Mouse (Mus musculus) small intestine, adult 10 weeks (tissue): ENCODE measurements around the gene Gm15448. TPM values are rescaled to one million over a fixed set of nuclear protein-coding genes. Genes with fewer than 3 reads are reported as not detected.

Source experiments
- polyA plus RNA-seq: library from polyadenylated mRNA; stranded (reverse); fragments of 350-450 nt; fragmentation: Illumina TruSeq; extraction: RNeasy Lipid Tissue Mini Kit (QIAGEN cat#74804); gene quantifications from one replicate; pipeline ENCODE4 v1.2.3, GENCODE M21; 2014; ENCODE audit warnings: low replicate concordance

Gene Gm15448
- not detected for polyA plus RNA-seq

DNA sequence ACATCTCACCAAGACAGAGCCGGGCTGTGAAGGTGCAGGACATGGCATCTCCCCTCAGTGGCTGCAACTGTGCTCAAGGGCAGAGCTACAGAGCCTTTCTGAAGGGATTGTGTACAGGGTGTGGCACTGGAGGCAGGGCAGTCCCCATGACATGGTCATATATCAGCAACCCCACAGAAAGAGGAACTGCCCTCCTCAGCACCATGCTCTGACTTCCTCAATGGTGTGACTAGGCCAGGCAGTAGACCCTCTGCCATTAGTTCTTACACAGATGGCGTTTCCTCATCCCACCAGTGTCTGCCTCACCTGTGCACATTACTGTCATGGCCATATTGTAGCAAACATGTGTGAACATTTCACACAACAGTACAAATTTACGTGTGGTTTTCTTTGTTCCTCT, at the start of gene Gm15448:
Gene Gm15448 (minus strand): TSS at position 89 of the 400 bp plus-strand sequence.

DNA sequence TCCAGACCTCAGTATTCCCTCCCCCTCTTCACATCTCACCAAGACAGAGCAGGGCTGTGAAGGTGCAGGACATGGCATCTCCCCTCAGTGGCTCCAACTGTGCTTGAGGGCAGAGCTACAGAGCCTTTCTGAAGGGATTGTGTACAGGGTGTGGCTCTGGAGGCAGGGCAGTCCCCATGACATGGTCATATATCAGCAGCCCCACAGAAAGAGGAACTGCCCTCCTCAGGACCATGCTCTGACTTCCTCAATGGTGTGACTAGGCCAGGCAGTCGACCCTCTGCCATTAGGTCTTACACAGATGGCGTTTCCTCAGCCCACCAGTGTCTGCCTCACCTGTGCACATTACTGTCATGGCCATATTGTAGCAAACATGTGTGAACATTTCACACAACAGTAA, 19.5 kb upstream of the Gm15448 start, which contains the start of gene Pira2:
Gene Pira2 (minus strand): TSS at position 101 of the 400 bp plus-strand sequence.

Other genes starting within 250 kb of the Gm15448 start
- not detected for gene Oscar, start 209.5 kb downstream of the Gm15448 start, polyA plus RNA-seq
- 9.0 TPM for gene Ndufa3, start 208.3 kb downstream of the Gm15448 start, polyA plus RNA-seq
- gene Tfpt, start 195.8 kb downstream of the Gm15448 start, polyA plus RNA-seq: not detected
- 9.5 TPM for gene Prpf31, start 195.7 kb downstream of the Gm15448 start, polyA plus RNA-seq
- 6.9 TPM for gene Cnot3, start 180.4 kb downstream of the Gm15448 start, polyA plus RNA-seq
- gene Leng1, start 159.8 kb downstream of the Gm15448 start, polyA plus RNA-seq: 5.8 TPM
- gene Tmc4, start 148.1 kb downstream of the Gm15448 start, polyA plus RNA-seq: 95.7 TPM
- gene Tsen34, start 132.8 kb downstream of the Gm15448 start, polyA plus RNA-seq: 5.3 TPM
- 42.7 TPM for gene Mboat7, start 132.2 kb downstream of the Gm15448 start, polyA plus RNA-seq
- gene Rps9, start 121.7 kb downstream of the Gm15448 start, polyA plus RNA-seq: 14.3 TPM
- 4.3 TPM for gene Pirb, start 105.3 kb downstream of the Gm15448 start, polyA plus RNA-seq
- gene Pira2, start 19.4 kb upstream of the Gm15448 start, polyA plus RNA-seq: 2.0 TPM
- not detected for gene Gm14548, start 72.4 kb upstream of the Gm15448 start, polyA plus RNA-seq
- gene Lilra6, start 89.8 kb upstream of the Gm15448 start, polyA plus RNA-seq: 0.52 TPM
- 17.9 TPM for gene Lair1, start 237.5 kb upstream of the Gm15448 start, polyA plus RNA-seq